Mouse (Mus musculus): ENCODE data around the gene Alas2.
A peak's percentile ranks its signal among the peaks of the same experiment; 100 is the strongest.

The Alas2 gene

DNA sequence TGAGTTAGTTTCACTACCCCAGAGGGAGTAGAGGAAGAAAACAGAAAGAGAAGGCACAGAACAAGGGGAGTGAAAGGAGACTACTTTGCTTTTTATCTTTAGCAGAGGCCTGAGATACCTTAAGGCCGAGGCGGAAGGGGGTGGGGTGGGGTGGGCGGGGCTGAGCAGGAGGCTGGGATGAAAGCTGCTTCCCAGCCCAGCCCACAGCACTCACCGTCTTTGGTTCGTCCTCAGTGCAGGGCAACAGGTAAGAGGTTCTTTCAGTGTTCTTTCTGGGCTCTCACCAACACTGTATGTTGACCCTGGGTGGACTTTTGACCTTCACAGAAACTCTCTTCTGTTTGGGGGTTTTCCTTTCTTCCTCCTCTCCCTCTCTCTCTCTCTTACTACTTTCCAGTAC is at the start of gene Alas2:
Gene Alas2, plus strand, starts transcription at position 137 of the 400 bp plus-strand sequence.
- DNase-seq (ENCODE audit: low spot score), result no peak

DNA sequence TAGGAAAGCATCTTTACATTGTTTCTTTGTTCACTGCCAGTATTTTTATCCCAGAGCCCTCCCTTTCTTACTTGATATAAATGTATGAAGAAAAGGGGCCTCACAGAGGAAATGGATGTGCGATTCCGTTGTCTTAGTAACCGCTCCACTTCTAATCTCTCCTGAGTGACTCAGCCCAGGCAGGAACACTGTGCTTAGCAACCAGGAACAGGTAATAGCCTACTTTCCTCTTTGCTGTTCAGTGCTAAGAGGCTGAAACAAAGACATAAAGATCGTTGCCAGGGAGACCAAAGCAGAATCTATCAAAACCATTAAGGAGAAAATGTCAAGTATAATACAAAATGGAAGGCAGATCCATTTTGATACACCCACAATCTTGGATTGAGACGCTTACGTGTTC is 38.5 kb upstream of the Alas2 start:
- no peak for DNase-seq (ENCODE audit: low spot score)

DNA sequence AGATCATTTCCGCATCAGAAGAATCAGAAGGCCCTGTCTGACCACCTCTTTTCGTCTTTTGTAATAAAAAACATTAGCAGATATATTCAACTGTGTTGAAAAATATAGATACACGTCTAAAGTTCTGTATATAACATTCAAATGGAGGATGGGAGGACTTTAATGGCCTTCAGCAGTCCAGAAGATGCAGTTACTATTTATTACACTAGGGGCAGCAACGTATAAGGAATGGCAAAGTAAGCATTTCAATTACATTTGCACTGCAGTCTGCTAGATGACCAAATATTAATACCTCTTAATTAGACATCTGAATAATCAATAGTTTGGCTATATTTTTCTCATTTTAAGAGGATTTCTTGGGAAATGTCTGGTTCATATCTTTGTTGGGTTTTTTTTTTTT is 36.5 kb upstream of the Alas2 start:
- DNase-seq (ENCODE audit: low spot score), result peak; percentile 75

- no peak for DNase-seq (ENCODE audit: low spot score)
Measured at GRCm38 (mm10) chrX:150511274-150511673, 35.9 kb upstream of the Alas2 start.

GRCm38 (mm10) chrX:150514127-150514526 is 33.0 kb upstream of the Alas2 start:
- DNase-seq (ENCODE audit: low spot score), result no peak

DNA sequence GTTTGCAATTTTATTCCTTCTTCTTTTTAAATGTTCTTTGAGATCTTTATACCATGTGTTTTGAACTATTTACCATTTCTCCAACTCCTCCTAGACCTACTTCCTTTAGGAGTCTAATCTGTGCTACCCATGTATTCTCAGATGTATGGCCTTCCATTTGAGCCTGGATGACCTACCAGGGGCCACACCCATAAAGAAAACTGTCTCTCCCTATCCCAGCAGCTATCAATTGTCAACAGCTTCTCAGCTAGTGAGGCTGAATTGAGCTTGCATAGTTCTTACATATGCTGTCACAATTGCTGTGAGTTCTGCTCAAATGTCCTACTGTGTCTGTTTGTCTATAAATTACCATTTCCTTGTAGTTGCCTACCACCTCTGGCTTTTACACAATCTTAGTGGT is 31.2 kb upstream of the Alas2 start:
- DNase-seq (ENCODE audit: low spot score), result no peak

GRCm38 (mm10) chrX:150516477-150516876 is 30.7 kb upstream of the Alas2 start:
- no peak for DNase-seq (ENCODE audit: low spot score)

DNA sequence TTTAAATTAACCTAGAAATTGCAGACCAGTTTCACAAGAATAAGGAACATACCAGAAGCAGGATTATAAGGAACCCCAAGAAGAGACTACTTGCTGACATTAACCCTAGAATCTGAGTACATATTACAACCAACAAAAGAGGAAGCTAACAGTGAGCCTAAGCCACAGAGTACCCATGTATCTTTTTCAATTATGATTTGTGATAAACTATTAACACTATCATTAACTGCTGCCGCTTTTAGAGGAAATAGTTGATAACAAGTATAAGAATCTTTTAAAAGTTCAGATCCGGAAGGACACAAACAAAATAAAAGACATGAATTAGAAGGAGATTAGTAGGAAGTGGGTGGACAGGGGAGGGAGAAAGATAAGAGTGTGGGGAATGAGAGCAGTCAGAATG is 7.1 kb upstream of the Alas2 start:
- no peak for DNase-seq (ENCODE audit: low spot score)

- DNase-seq (ENCODE audit: low spot score), result no peak
Measured at GRCm38 (mm10) chrX:150541684-150542083, 5.5 kb upstream of the Alas2 start.

DNA sequence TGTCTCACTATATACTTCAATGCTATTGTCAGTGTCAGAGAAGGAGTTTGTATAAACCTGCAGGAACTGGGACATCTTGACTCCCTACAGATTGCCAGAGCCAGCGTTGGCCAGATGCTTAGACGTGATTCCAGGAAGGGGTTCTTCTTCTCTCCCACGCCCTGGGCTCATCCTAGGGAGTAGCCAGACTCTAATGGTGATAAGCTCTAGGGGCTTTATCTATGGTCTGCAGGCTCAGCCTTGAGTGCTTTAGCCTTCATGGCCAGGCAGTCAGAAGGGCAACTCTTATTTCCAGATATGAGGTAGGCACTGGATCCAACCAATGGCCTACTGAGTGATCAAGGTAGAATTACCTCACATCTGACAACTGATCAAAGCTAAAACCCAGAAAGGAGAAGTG is 2.5 kb downstream of the Alas2 start:
- DNase-seq (ENCODE audit: low spot score), result no peak

DNA sequence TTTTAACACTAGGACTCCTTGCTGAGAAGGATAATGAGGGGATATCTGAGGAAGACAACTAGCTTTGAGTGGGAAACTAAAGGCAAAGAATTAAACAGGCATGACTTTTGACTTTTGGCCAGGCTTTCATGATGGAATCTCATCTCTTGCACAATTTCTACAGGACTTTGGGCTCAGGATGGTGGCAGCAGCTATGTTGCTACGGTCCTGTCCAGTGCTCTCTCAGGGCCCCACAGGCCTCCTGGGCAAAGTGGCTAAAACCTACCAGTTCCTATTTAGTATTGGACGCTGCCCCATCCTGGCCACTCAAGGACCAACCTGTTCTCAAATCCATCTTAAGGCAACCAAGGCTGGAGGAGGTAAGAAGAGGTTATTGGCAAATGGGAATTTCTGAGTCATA is 4.8 kb downstream of the Alas2 start:
- no peak for DNase-seq (ENCODE audit: low spot score)

GRCm38 (mm10) chrX:150554032-150554431 is 6.9 kb downstream of the Alas2 start:
- no peak for DNase-seq (ENCODE audit: low spot score)

DNA sequence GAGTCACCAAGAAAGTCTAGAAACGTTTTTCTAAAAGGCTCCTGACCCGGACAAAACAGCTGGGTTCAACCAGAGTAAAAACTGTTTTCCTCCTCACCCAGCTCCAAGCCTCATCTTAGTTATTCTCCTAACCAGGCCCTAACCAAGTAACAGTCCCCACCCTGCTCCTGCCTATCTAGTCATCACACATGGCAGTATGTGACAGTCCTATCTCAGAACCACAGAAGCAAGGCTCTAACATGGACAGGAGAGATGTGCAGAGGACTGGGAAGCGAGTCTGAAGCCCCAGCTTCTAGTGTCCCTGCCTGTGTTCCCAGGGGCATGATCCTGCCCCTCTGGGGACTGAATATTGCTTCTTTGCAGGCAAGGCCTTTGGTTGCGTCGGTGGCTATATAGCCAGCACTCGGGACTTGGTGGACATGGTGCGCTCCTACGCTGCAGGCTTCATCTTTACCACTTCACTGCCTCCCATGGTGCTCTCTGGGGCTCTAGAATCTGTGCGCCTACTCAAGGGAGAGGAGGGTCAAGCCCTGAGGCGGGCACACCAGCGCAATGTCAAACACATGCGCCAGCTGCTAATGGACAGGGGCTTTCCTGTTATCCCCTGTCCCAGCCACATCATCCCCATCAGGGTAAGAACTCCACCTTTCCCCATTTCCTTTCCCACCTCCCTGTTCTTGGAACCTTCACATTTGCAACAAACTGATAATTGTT is 17.6 kb downstream of the Alas2 start:
- DNase-seq (ENCODE audit: low spot score), result no peak

- no peak for DNase-seq (ENCODE audit: low spot score)
Measured at GRCm38 (mm10) chrX:150581921-150582320, 34.7 kb downstream of the Alas2 start.

GRCm38 (mm10) chrX:150585116-150585515 is 37.9 kb downstream of the Alas2 start:
- DNase-seq (ENCODE audit: low spot score), result no peak

DNA sequence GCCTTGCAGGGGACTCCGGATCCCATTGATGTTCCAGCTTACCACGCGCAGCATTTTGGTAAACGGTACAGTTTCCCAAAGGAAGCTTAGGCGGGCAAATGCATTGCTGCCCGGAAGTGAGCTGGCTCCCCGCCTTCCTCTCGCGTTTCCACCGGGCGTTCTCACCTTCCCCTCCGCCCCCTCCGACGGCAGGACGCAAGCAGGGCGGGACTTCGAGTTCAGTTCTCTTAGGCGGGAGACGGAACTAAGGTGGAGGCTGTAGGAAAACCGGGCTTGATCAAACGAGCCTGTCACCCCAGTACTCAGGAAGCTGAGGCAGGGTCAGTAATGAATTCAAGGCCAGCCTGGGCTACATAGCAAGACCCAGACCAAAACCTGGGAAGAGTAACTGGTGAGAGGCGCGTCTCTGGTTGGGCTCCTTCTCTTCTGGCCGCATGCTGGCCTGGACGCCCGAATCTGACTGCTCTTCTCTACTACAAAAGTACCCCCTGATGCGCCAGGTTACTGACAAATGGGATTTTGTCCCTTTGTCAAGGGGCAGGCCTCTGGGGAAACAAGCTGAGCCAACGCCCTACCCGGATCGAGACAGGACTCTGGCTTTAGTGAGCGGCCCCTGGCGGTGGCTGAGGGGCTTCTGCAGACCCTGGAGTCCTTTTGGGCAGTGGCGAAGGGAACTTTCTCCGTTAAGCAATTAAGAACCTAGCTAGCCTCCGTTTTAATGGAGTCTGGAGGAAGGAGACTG is 41.0 kb downstream of the Alas2 start, which contains the start of gene Pfkfb1:
Gene Pfkfb1, plus strand, starts transcription at position 207 of the 742 bp plus-strand sequence.
- DNase-seq (ENCODE audit: low spot score), result peak; percentile 75

GRCm38 (mm10) chrX:150589696-150590095 is 42.5 kb downstream of the Alas2 start, which contains the start of gene Apex2:
Apex2 (minus strand) TSS chrX:150589868.
- no peak for DNase-seq (ENCODE audit: low spot score)

DNA sequence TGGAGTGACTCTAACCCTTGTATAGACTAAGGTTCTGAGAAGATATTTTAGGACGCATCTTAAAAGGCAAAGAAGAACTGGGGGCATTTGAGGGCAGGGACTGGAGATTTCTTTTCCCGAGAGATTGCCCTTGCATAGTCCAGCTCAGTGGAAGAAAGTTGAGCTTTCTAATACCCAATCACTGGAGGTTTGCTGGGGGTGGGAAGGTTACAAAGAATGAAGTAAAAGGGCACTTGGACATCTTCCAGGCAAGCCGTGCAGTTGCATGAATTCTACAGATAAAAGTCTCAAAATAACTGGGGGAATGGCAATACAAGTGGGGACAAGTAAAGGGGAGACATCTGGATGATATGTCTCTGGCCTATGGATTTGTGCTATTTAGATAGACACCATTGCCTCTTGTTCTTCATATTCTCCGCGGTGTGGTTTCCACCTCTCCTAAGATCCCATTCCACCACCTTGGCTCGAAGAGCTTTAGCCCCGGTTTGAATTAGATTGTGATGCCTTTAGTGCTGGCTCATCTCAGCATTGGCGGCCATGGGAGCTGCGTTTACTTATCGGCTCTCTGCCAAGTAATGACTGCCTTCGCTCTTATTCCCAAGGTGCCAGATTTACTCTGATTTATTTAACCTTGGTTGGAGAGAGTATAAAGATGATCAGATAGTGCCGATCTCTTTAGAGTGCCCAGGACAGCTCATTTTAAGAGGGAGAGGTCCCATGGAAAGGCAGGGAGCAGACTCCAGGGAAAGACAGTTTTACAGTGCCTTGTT is 46.3 kb downstream of the Alas2 start:
- DNase-seq (ENCODE audit: low spot score), result no peak

- DNase-seq (ENCODE audit: low spot score), result no peak
Measured at GRCm38 (mm10) chrX:150594176-150594575, 47.0 kb downstream of the Alas2 start.

DNA sequence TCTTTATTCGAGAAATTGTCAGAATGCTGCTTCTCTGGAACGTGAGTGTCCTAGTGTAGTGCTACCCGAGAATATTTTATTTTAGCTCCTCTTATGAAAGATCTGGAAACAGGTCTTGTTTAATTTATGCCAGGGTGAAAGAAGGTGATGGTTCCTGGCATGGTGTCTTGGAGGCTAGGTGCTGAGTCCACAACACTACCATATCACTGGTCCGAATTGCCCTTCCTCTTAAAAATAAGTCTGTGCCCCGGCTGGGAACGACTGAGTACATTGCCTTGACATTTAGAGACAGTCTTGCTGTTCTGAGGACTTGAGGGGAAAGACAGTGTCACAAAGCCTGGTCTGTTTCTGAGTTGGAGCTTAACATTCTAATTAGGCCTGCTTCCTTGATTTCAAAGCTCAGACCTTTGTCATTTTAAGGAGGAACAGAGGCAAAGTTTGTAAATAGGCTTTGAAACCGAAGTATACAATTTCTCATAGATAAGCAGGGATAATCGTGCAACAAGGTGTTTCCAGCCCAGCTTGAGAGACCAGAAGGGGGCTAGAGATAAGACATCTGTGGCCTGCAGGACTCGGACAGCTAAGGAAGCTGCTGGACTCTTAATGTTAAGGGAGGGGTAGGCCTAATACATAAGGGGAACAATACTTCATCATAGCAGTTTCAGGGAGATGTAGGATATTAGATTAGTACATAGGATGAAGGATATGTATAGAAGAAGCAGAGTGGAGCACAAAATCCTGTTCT is 48.0 kb downstream of the Alas2 start:
- no peak for DNase-seq (ENCODE audit: low spot score)

- no peak for DNase-seq (ENCODE audit: low spot score)
Measured at GRCm38 (mm10) chrX:150598882-150599281, 51.7 kb downstream of the Alas2 start.

Measured in retina, embryonic 14.5 days (tissue).